Mouse (Mus musculus) CD4-positive, CD25-positive, alpha-beta regulatory T cell, adult 2 months (primary cell): ENCODE results near the gene Prpf40b.
"Not testable (repeated sequence)": the region's sequence is repeated elsewhere in the genome, so short reads cannot be mapped to it uniquely, and the experiment has no call there.

ENCODE experiments used
- DNase-seq: peaks from one replicate; pipeline ENCODE4 v3.0.0-alpha.2; 2012; ENCODE audit warnings: low read depth, low spot score

Prpf40b gene

GRCm38 (mm10) chr15:99294813-99295374 lies at the start of gene Prpf40b:
Gene Prpf40b (plus strand): TSS chr15:99295087.
- DNase-seq = peak; percentile 91

DNA sequence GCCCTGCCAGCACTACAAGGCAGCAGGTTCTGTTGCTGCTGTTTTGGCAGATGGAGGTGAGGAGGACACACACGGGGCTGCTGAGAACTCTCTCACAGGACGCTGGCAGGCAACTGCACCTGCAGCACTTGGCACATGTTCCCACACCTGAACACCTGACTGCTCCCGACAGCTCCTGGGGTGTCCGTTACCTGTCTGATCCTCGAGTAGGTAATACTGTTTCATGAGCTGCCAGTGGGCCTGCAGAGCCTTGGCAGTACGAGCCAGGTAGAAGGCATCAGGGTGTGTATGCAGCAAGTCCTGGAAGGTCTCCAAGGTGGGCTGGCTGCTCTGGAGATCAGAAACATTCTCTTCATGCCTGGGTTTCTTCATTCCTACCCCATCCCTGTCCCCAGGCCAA lies 48.2 kb upstream of the Prpf40b start:
- not testable (repeated sequence) for DNase-seq

- DNase-seq = no peak
Observed at GRCm38 (mm10) chr15:99248972-99249371, 45.9 kb upstream of the Prpf40b start.

GRCm38 (mm10) chr15:99249938-99250337 lies 44.9 kb upstream of the Prpf40b start:
- no peak for DNase-seq

- peak; percentile 27 for DNase-seq
Observed at GRCm38 (mm10) chr15:99251111-99251510, 43.8 kb upstream of the Prpf40b start.

GRCm38 (mm10) chr15:99251626-99252380 lies 43.1 kb upstream of the Prpf40b start, which contains the start of gene Mcrs1:
Gene Mcrs1 (minus strand): TSS chr15:99251961.
- peak; percentile 99 for DNase-seq

DNA sequence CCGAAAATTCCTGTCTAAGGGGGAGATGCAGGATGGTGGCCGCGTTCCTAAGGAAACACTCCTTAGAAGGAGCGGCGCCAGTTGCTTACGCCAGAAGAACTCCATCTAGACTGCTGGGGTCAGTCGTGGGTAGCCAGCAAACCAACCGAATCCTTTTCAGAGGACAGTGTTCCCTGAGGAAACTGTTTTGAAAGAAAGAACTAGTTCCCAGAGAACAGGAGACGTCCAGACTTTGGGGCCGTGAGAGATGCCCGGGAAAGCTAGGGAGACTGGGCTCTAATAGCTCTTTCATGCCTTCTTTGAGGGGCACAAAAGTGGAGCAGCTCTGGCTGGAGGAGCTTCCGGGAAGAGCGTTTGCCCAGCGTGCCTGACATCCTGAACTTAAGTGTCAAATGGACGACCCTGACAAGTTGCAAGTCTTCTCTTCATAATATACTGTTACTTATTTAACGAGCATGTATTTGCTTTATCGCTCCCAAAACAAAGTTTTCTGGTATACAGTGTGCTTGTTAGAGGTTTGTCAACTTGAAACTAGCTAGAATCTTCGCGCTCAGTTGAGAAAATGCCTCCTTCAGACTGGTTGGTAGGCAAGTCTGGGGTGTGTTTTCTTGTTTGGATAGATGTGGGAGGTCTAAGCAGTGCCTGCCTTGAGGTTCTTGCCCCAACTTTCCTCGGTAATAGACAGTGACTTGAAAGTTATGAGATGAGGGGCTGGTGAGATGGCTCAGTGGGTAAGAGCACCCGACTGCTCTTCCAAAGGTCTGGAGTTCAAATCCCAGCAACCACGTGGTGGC lies 42.3 kb upstream of the Prpf40b start:
- peak; percentile 41 for DNase-seq

- not testable (repeated sequence) for DNase-seq
Observed at GRCm38 (mm10) chr15:99253175-99253479, 41.8 kb upstream of the Prpf40b start.

GRCm38 (mm10) chr15:99253772-99254171 lies 41.1 kb upstream of the Prpf40b start:
- DNase-seq = no peak

GRCm38 (mm10) chr15:99254477-99255005 lies 40.3 kb upstream of the Prpf40b start:
- DNase-seq = no peak

DNA sequence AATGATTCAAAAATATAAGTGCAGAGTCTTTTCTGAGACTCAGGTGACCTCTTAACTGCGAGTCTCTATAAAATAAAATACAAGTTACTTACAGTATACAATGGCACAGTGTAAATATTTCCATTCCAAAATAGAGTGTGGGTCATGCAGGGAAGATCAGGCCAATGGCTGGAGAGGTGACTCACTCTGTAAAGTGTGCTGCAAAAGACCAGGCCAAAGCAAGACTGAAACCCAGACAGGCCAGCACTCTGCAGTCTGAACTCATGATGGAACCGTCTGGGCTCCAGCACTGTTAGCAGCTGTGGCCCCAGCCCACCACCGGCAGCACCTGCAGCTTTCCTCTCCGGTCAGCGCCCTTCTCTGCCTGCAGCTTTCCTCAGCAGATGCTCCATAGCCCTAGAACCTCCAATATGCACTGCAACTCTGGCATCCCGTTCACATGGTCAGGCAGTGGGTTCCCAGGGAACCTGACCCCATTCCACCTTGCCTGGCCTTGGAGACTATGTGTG lies 39.6 kb upstream of the Prpf40b start:
- no peak for DNase-seq

- no peak for DNase-seq
Observed at GRCm38 (mm10) chr15:99259167-99259729, 35.6 kb upstream of the Prpf40b start.

DNA sequence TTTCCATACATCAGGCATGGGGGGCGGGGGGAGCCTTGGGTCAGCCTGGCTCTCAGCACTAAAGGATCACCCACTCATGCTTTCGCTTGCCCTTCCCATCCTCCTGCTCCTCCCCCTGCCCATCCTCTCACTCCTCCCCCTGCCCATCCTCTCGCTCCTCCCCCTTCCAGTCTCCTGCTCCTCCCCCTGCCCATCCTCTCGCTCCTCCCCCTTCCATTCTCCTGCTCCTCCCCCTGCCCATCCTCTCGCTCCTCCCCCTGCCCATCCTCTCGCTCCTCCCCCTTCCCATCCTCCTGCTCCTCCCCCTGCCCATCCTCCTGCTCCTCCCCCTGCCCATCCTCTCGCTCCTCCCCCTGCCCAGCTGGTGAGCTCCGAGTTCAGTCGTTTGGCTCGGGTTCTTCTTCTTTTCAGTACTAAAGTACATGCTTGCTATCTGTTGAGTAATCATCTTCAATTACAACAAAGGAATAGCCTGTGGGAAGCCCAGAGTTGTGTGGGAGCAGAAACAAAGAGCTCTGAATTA lies 35.1 kb upstream of the Prpf40b start:
- DNase-seq = peak; percentile 80

DNA sequence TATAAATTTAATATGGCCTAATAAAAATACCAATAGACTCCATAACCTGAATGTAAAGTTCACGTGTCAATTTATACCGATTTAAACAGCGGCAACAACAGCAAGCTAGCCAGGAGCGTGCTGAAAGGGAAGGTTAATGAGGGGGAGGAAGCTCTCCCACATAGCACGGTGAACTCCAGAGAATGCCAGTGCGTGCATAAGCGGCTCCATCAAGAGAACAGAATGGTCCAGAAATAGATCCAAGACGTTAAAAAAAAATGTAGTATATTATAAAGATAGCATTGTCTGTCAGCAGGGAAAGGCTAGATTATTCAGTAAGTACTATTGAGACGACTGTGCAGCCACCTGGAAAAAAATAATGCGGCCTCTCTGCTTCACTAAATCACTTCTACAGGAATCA lies 32.2 kb upstream of the Prpf40b start:
- no peak for DNase-seq

GRCm38 (mm10) chr15:99264363-99264762 lies 30.5 kb upstream of the Prpf40b start:
- DNase-seq = no peak

DNA sequence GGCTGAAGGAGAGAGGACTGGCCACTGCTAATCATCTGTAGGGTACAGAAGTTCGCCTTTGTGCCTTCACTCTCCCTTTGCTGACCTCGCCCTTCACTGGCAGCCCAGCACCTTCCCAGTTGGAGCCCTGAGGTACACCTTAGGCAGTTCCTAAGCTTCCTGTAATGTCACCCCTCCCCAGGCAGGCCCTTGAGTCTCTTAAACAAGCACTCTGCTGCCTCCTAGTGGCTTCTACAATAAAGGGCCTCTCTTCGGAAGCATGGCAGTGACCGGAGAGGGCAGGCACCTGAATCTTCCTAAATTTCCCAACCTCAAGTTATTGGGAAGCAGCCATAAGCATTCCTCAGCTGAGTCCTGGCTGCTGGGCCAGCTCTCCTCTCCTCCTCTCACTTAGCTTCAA lies 29.2 kb upstream of the Prpf40b start:
- peak; percentile 90 for DNase-seq

DNA sequence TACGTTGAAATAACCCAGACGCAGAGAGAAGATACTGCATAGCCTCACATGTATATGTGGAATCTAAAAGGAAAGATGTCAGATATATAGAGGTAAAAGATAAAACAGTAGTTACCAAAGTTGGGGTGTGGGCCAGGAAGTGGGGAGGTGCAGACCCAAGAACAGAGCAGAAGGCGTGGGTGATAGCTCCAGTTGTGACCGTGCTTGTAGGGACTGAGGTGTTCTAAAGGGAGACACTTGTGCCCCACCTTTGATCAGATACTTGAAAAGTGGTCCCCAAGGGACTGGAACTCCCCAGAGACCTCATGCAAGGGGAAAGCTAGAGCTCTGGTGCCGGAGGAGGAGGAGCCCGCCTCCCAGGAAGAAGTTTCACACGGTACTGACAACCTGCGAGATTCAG lies 18.8 kb upstream of the Prpf40b start:
- DNase-seq = peak; percentile 51

DNA sequence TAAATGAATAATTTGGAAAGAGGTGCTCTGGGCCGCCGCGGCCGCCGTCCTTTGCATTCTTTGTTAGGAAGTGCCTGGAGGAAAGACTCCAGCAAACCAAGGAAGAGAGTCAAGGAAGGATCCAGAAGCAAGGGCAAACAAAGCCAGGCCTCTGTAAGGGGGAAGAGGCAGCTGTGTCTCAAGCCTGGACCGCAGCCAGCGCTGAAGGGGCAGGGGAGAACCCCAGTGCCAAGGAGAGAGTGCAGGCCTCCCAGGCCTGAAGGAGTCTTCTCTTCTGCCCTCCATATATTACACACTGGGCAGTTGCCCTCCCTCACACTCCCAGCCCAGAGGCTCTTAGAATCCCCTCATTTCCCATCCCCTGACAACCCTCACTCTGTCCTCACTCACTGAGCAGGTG lies 16.6 kb upstream of the Prpf40b start:
- no peak for DNase-seq

- peak; percentile 62 for DNase-seq
Observed at GRCm38 (mm10) chr15:99283456-99283855, 11.4 kb upstream of the Prpf40b start.

- DNase-seq = peak; percentile 45
Observed at GRCm38 (mm10) chr15:99284527-99285188, 10.2 kb upstream of the Prpf40b start.

DNA sequence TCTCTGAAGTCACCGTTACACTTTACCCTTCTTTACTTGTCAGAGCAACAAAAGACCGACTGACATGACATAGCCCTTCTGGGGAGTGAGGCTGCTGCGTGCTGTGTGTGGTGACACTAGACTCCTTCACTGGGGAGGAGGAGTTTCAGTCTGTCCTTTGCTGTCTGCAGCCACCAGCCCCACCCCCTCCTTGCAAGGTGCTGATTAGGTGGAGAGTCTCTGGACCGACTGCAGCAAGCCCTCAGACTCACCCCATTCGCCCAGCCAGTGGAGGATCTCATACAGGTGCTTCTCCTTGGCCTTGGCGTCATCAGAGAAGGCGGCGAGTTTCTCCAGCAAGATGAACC lies 9.7 kb upstream of the Prpf40b start:
- no peak for DNase-seq
